Mouse (Mus musculus) liver, adult 2 months (tissue): ENCODE data around the gene Chrna5. TPM values are rescaled to one million over a fixed set of nuclear protein-coding genes. Genes with fewer than 3 reads are reported as not detected.

ENCODE experiments used
- DNase-seq: peaks from one replicate; pipeline ENCODE4 v3.0.0-alpha.2; 2011; ENCODE audit warnings: low read depth, low spot score; ENCODE audit errors: extremely low read depth
- H3K27ac ChIP-seq: fragments of 200-500 bp; replicated peaks from 2 replicates; pipeline ENCODE4 v1.5.1; 2012; ENCODE audit warnings: low read depth, mild to moderate bottlenecking, control low read depth, inconsistent platforms, low read length; ENCODE audit not compliant: insufficient read depth
- H3K27me3 ChIP-seq: fragments of 200-500 bp; 2 replicates; pipeline ENCODE4 v1.6.1; 2012; ENCODE audit warnings: mild to moderate bottlenecking, moderate library complexity, low read length, inconsistent platforms; ENCODE audit not compliant: control insufficient read depth, insufficient read depth
- H3K36me3 ChIP-seq: fragments of 200-500 bp; 2 replicates; pipeline ENCODE4 v1.6.1; 2012; ENCODE audit warnings: low read length, inconsistent platforms; ENCODE audit not compliant: control insufficient read depth, insufficient read depth
- H3K4me1 ChIP-seq: fragments of 200-500 bp; 2 replicates; pipeline ENCODE4 v1.6.1; 2011; ENCODE audit warnings: low read length; ENCODE audit not compliant: control insufficient read depth, insufficient read depth
- H3K4me3 ChIP-seq: fragments of 200-500 bp; 2 replicates; pipeline ENCODE4 v1.5.1; 2011; ENCODE audit warnings: low read depth, mild to moderate bottlenecking, control low read depth, low read length, moderate library complexity; ENCODE audit not compliant: insufficient read depth
- H3K79me2 ChIP-seq: fragments of 200-500 bp; 2 replicates; pipeline ENCODE4 v1.6.1; 2012; ENCODE audit warnings: inconsistent platforms, mild to moderate bottlenecking, low read length, moderate library complexity; ENCODE audit not compliant: control insufficient read depth, insufficient read depth
- H3K9ac ChIP-seq: fragments of 200-500 bp; 2 replicates; pipeline ENCODE4 v1.6.1; 2012; ENCODE audit warnings: low read depth, mild to moderate bottlenecking, control low read depth, inconsistent platforms, low read length
- CTCF ChIP-seq: fragments of 200-500 bp; IDR thresholded peaks from 2 replicates; pipeline ENCODE4 v1.5.1; 2011; ENCODE audit warnings: low read depth, low read length, control low read depth
- POLR2A ChIP-seq: fragments of 200-500 bp; IDR thresholded peaks from 2 replicates; pipeline ENCODE4 v1.6.1; 2011; ENCODE audit warnings: low read length, control low read depth; ENCODE audit not compliant: insufficient read depth; ENCODE audit errors: extremely low read depth
- WGBS: fragments of 180-500 bp; shearing (Covaris S2); methylation state at CpG from one replicate; pipeline ENCODE4 v1.1.7; 2018; 5-methylcytosine and 5-hydroxymethylcytosine counted together
- polyA plus RNA-seq: library from polyadenylated mRNA; depleted of rRNA; stranded (reverse); fragments of >200 nt; gene quantifications from 2 replicates; pipeline ENCODE4 v1.2.3, GENCODE M21; 2012; rRNA removed
- total RNA-seq: library from RNA; depleted of rRNA; stranded (reverse); fragments of >200 nt; gene quantifications from 2 replicates; pipeline ENCODE4 v1.2.3, GENCODE M21; 2014; rRNA removed

The Chrna5 gene
- not detected in 2 replicates for total RNA-seq
- polyA plus RNA-seq, result not detected in 2 replicates

- WGBS, result 70% methylated on average over 8 of the region's 8 CpGs
- H3K27me3 ChIP-seq, result peaks cover 24% of the 10 kb centered on the region
- H3K4me1 ChIP-seq, result peaks cover 5% of the 10 kb centered on the region
- no peak within 1 kb of the TSS for H3K27ac ChIP-seq
- no peak for DNase-seq
- no peaks in the 10 kb centered on the region for H3K36me3 ChIP-seq
- TF ChIP-seq POLR2A (no peak), CTCF (no peak)
- peak within 1 kb of the TSS; percentile 46; the same call in 1 of the 2 replicates for H3K4me3 ChIP-seq
- H3K9ac ChIP-seq, result no peak within 1 kb of the TSS
- no peaks in the 10 kb centered on the region for H3K79me2 ChIP-seq
Measured at GRCm38 (mm10) chr9:54980674-54981073, at the start of gene Chrna5. TSS of gene Chrna5 (plus strand) at chr9:54980880.

- DNase-seq, result peak; percentile 50
- Histone ChIP-seq H3K4me3 (no peak overlapping the region), H3K27me3 (no peaks in the 10 kb centered on the region), H3K4me1 (peaks cover 17% of the 10 kb centered on the region), H3K79me2 (peaks cover 8% of the 10 kb centered on the region; the same call in 1 of the 2 replicates), H3K27ac (peak overlapping the region; percentile 46), H3K36me3 (peaks cover 24% of the 10 kb centered on the region), H3K9ac (no peak overlapping the region)
- no peak for TF ChIP-seq POLR2A
- peak; percentile 59 for TF ChIP-seq CTCF
- WGBS, result 29% methylated on average over 1 of the region's 1 CpGs
Measured at GRCm38 (mm10) chr9:54931765-54932164, 48.9 kb upstream of the Chrna5 start.

- 33% methylated on average over 2 of the region's 2 CpGs for WGBS
- H3K27me3 ChIP-seq, result no peaks in the 10 kb centered on the region
- H3K36me3 ChIP-seq, result peaks cover 28% of the 10 kb centered on the region
- peaks cover 17% of the 10 kb centered on the region for H3K4me1 ChIP-seq
- DNase-seq, result peak; percentile 79
- peaks cover 8% of the 10 kb centered on the region; the same call in 1 of the 2 replicates for H3K79me2 ChIP-seq
- H3K27ac ChIP-seq, result no peak overlapping the region
- no peak overlapping the region for H3K4me3 ChIP-seq
- TF ChIP-seq POLR2A (no peak), CTCF (no peak)
- no peak overlapping the region for H3K9ac ChIP-seq
Measured at GRCm38 (mm10) chr9:54932379-54932778, 48.3 kb upstream of the Chrna5 start.

- peak; percentile 97 for DNase-seq
- H3K4me1 ChIP-seq, result peaks cover 3% of the 10 kb centered on the region
Measured at GRCm38 (mm10) chr9:54942071-54942470, 38.6 kb upstream of the Chrna5 start.

GRCm38 (mm10) chr9:54944467-54944866, 36.2 kb upstream of the Chrna5 start:
- H3K4me1 ChIP-seq, result peaks cover 6% of the 10 kb centered on the region
- 50% methylated on average over 2 of the region's 2 CpGs for WGBS
- no peaks in the 10 kb centered on the region for H3K27me3 ChIP-seq
- no peak overlapping the region for H3K9ac ChIP-seq
- H3K4me3 ChIP-seq, result no peak overlapping the region
- TF ChIP-seq CTCF, result peak; percentile 51
- TF ChIP-seq POLR2A, result no peak
- no peak overlapping the region for H3K27ac ChIP-seq
- H3K36me3 ChIP-seq, result peaks cover 26% of the 10 kb centered on the region
- DNase-seq, result peak; percentile 76
- H3K79me2 ChIP-seq, result no peaks in the 10 kb centered on the region

More at GRCm38 (mm10) chr9:54942071-54942470, 38.6 kb upstream of the Chrna5 start:
- peaks cover 30% of the 10 kb centered on the region for H3K36me3 ChIP-seq
- H3K27me3 ChIP-seq, result no peaks in the 10 kb centered on the region
- WGBS, result 34% methylated on average over 4 of the region's 4 CpGs
- H3K9ac ChIP-seq, result no peak overlapping the region
- 0 out of 2 replicates have a peak, but pooled peaks cover 4% of the 10 kb centered on the region for H3K79me2 ChIP-seq
- TF ChIP-seq CTCF (no peak), POLR2A (no peak)
- H3K4me3 ChIP-seq, result no peak overlapping the region
- peak overlapping the region; percentile 19; the same call in 1 of the 2 replicates for H3K27ac ChIP-seq

GRCm38 (mm10) chr9:54946256-54946655, 34.4 kb upstream of the Chrna5 start:
- Histone ChIP-seq H3K4me3 (no peak overlapping the region), H3K79me2 (peaks cover 3% of the 10 kb centered on the region; the same call in 1 of the 2 replicates), H3K9ac (no peak overlapping the region), H3K27ac (no peak overlapping the region), H3K4me1 (peaks cover 9% of the 10 kb centered on the region), H3K36me3 (peaks cover 25% of the 10 kb centered on the region), H3K27me3 (no peaks in the 10 kb centered on the region)
- DNase-seq, result no peak
- 87% methylated on average over 16 of the region's 16 CpGs for WGBS
- TF ChIP-seq CTCF (no peak), POLR2A (no peak)
